Mouse (Mus musculus) telencephalon, adult 2 months (tissue): Measurements from ENCODE around the gene Prex1.

Experiments
- DNase-seq: peaks from one replicate; pipeline ENCODE4 v3.0.0-alpha.2; 2011; ENCODE audit warnings: low read depth, low spot score

Prex1 gene

GRCm38 (mm10) chr2:166560826-166561225 is 152.8 kb downstream of the Prex1 start:
- no peak for DNase-seq

- no peak for DNase-seq
Measured at GRCm38 (mm10) chr2:166559531-166559930, 154.1 kb downstream of the Prex1 start.

- no peak for DNase-seq
Measured at GRCm38 (mm10) chr2:166555508-166555907, 158.1 kb downstream of the Prex1 start.

DNA sequence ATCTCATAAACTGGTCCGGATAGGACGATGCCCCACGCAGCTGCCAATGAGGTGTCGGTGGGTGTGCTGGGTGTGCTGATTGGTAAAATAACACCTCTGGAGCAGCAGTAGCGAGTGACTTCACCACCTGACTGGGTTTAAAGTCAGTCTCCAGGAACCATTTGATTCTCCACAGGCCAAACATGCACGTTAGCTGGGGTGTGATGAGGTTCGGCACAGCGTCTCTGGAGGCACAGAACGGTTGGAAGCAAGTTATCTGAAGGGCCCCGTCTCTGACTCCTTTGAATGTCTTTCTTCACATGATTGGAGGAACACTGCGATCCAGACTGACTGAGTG is 159.5 kb downstream of the Prex1 start:
- DNase-seq, result no peak

DNA sequence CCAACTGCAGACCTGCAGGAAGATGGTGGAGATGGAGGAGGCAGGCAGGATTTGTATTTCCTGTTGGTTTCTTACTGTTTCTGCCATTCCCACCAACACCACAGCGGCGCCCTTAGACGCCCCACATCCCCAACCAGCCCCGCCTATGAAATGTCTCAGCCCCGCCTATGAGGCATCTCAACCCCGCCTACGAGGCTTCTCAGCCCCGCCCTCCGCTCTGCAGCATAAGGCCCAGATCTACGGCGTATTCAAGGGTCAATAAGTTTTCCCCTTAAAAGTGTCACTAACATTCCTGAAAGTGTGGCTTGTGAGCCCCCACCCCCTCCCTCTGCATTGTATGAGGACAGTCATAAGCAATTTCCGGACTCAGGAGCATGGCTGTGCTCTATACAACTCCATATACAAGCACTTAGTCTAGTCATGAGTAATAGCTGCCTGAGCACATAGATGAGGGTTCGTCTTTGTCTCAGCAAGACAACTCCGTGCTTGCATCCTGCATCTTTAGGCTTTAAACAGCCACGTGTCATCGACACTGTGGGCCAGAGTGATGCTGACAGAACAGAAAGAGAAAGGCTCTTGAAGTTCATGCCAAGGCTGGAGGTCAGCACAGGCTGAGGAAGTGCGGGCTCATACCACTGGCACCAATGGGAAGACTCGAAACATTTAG is 160.0 kb downstream of the Prex1 start:
- DNase-seq, result no peak

GRCm38 (mm10) chr2:166552657-166553056 is 161.0 kb downstream of the Prex1 start:
- DNase-seq, result no peak

- peak; percentile 28 for DNase-seq
Measured at GRCm38 (mm10) chr2:166551831-166552498, 161.7 kb downstream of the Prex1 start.

DNA sequence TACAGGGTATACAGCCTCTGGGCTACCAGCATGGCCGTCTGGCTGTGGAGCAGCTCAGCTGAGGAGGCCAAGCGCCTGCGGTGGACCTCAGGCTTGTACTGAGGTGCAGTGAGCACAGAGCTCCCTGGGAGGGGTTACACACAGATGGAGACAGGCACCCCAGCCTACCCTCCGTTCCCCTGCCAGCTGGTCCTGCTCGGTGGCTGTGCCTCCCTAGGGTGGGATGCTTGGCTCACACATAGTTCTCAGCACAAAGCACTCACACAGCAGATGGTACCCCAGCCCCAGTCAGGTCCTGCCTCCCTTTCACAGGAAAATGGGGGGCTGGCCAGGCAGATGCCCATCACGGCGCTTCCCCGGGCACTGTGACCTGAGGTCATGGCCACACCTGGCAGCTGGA is 163.8 kb downstream of the Prex1 start:
- DNase-seq, result no peak

GRCm38 (mm10) chr2:166549069-166549468 is 164.6 kb downstream of the Prex1 start:
- no peak for DNase-seq

GRCm38 (mm10) chr2:166545580-166545979 is 168.1 kb downstream of the Prex1 start:
- DNase-seq, result no peak

- DNase-seq, result peak; percentile 78
Measured at GRCm38 (mm10) chr2:166544575-166545251, 168.9 kb downstream of the Prex1 start.

- no peak for DNase-seq
Measured at GRCm38 (mm10) chr2:166541112-166541928, 172.3 kb downstream of the Prex1 start.

GRCm38 (mm10) chr2:166540216-166540615 is 173.4 kb downstream of the Prex1 start:
- DNase-seq, result no peak

GRCm38 (mm10) chr2:166536896-166537295 is 176.7 kb downstream of the Prex1 start:
- no peak for DNase-seq

GRCm38 (mm10) chr2:166535519-166535918 is 178.1 kb downstream of the Prex1 start:
- DNase-seq, result no peak

DNA sequence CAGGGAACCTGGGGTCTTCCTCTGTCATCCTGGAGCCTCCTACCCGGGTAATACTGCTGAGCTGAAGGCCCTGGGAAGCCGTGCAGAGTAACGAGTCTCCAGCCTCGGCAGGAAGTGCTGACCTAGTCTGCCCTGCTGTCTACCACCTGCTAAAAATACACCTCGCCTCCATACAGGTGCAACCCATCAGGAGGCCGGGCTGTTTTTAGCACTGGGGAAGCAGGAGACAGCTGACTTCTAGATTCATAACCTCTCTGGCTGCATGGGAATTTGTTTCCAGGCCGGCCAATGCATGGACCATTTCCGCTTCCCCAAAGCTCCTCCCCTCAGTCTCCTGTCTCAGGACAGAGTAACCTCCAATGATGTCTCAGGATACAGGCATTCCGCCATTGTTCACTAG is 187.4 kb downstream of the Prex1 start:
- DNase-seq, result no peak

DNA sequence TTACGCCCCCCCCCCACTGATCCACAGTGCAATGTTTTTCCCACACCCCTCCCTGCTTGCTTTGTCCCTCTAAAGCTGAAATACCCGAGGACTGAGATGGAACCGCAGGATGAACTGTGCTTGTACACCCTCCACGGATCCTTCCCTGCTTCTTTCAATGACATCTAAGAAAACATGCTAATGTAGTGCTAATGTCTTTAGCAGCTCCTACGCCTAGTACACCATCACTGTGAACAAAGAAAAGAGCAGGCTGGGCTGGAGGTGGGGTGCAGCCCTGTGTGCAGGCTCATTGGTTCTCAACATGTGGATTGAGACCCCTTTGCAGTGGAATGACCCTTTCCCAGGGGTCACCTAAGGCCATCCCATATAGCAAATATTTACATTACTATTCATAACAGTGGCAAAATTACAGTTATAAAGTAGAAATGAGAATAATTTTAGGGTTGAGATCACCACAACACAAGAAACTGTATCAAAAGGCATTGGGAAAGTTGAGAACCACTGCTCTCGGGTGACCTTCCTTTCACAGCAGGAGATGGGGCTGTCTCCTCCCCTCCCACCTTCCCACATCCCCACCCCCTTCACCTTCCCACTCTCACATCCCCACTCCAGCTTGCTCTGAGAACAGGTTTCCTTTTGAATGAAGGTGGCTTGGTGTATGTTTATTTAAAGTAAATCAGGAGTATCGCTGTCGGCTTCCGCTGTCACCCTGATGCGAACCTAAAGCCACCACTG is 190.3 kb downstream of the Prex1 start:
- no peak for DNase-seq

- no peak for DNase-seq
Measured at GRCm38 (mm10) chr2:166522612-166523120, 191.0 kb downstream of the Prex1 start.

GRCm38 (mm10) chr2:166521878-166522611 is 191.6 kb downstream of the Prex1 start:
- DNase-seq, result no peak

- no peak for DNase-seq
Measured at GRCm38 (mm10) chr2:166521461-166521860, 192.2 kb downstream of the Prex1 start.
